Mouse (Mus musculus): ENCODE measurements at regions not wholly inside any gene's neighbourhood (a gene's known extent, or its start where the extent isn't known, plus 50 kb on each side); places are given as distances from the start of the nearest gene placed in this dataset. TPM values are rescaled to one million over a fixed set of nuclear protein-coding genes. Genes with fewer than 3 reads are reported as not detected.
"Not testable (repeated sequence)": the region's sequence is repeated elsewhere in the genome, so short reads cannot be mapped to it uniquely, and the experiment has no call there.

GRCm38 (mm10) chr13:61805300-61805699 is 235.4 kb upstream of the Cts3 start:
- DNase-seq = not testable (repeated sequence)

GRCm38 (mm10) chr13:61804168-61804874 is 234.4 kb upstream of the Cts3 start:
- peak; percentile 61 for DNase-seq

DNA sequence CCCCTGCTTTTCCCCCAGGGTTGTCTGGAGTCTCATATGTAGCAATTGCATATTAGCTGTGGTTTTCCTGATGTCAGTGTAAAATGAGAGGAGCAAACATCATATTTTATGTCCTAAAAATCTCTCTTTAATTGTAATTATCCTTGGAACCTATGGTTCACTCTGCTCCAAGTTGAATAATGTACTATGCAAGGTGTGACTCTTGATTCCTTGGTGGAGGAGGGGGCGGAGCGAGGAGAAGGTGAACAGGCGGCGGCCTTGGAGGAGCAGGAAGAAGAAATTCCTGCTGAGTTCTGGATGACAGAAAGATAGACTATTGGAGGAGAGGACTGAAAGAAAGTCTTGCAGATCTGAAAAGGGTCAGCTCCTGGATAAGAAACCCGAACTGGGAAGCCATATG is 233.8 kb upstream of the Cts3 start:
- DNase-seq = not testable (repeated sequence)

DNA sequence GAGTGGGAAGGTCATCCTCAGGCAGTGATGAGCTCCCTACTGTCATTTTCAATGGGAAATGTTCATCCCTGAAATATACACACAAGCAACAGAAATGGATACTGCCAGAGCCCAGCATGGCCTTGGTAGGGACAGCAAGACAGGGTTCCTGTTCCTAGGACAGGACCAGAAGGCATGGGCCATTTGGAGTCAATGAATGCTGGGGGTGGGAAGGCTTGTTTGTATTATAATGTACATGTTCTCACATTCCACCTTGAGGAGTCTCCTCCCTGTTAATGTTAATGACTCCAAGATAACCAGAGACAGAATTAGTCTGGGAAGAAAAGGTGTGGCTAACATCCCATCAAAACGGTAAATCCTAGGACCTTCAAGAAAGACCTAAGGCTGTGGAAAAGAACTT is 193.5 kb upstream of the Cts3 start:
- DNase-seq = not testable (repeated sequence)

Small RNA genes in the stretch of these regions (microRNA-seq; reads per million reads assigned to microRNA genes)
- not detected for gene Gm23739

Data from adrenal gland, postnatal 10 days (tissue).